ENCODE assay signal across 9 mouse cellular contexts in the genomic region with DNA sequence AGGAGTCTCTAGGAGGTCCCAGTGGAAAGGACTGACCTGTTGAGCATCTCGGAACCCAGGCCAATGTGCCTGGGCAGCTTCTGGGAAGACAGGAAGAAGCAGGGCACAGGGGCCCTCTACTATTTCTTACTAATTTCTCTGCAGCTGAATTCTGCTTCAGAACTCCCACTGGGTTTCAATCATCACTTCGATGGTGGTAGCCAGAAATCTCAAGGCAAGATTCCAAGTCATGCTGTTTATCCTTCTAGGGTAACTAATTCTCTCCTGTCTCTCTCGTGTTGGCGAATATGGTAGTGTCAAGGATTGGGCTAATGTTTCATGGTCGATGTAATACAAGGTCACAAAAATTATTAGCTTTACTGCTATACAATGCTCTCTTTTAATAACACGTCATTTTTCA. TPM values are rescaled to one million over a fixed set of nuclear protein-coding genes. Genes with fewer than 3 reads are reported as not detected.
A peak's percentile ranks its signal among the peaks of the same experiment; 100 is the strongest.
DNase-seq lines count a peak whose midpoint lies in the region; ATAC-seq and TF ChIP-seq lines count a peak whose summit lies in the region.
"Had no signal": no experiment of that assay in that cellular context is flagged by ENCODE, and none has a peak within 500 bp of the region (broad histone marks: within the 10 kb centered on the region; RNA-seq: fewer than 3 reads in every experiment).

No protein-coding gene starts in this region.

- H3K9me3 ChIP-seq in embryonic facial prominence, embryonic 12.5 days, result no peaks in the 10 kb centered on the region

- no peaks in the 10 kb centered on the region for H3K27me3 ChIP-seq in embryonic facial prominence, embryonic 12.5 days

- no peak overlapping the region for H3K9ac ChIP-seq in embryonic facial prominence, embryonic 12.5 days

- ATAC-seq in embryonic facial prominence, embryonic 12.5 days (ENCODE audit: insufficient number of reproducible peaks, insufficient read depth, low FRiP score, low TSS enrichment), result no peak

- peak; percentile 22 for DNase-seq in heart, postnatal 4 days
- DNase-seq in heart, adult 11 months, result no peak
- DNase-seq in 3T3-L1 (ENCODE audit: low read depth, low spot score), result peak; percentile 47
- peak; percentile 68 for DNase-seq in brain, embryonic 14.5 days (ENCODE audit: low read depth)
- DNase-seq in adrenal gland, adult 2 months, result no peak
- DNase-seq in adrenal gland, postnatal 4 days (ENCODE audit: low spot score in 2 of 2), result no peak
- DNase-seq: gastrocnemius, postnatal 10 days; kidney, postnatal 14 days had no signal

- no peak overlapping the region for H3K4me3 ChIP-seq in embryonic facial prominence, embryonic 12.5 days

- peaks cover 18% of the 10 kb centered on the region; the same call in 1 of the 2 replicates for H3K4me1 ChIP-seq in embryonic facial prominence, embryonic 12.5 days

- H3K27ac ChIP-seq in embryonic facial prominence, embryonic 12.5 days, result peak overlapping the region; percentile 24; the same call in 1 of the 2 replicates

- no peak for TF ChIP-seq CTCF in brain, embryonic 14.5 days (IDR thresholded peaks at IDR 0.05; ENCODE audit: borderline replicate concordance, extremely low read depth, insufficient read depth, insufficient read length)

- H3K36me3 ChIP-seq in embryonic facial prominence, embryonic 12.5 days, result no peaks in the 10 kb centered on the region

- H3K4me2 ChIP-seq in embryonic facial prominence, embryonic 12.5 days (replicated peaks), result no peak overlapping the region

- WGBS in embryonic facial prominence, embryonic 12.5 days, result 54% methylated on average over 6 of the region's 6 CpGs

- TF ChIP-seq POLR2A in brain, embryonic 14.5 days (IDR thresholded peaks at IDR 0.05; ENCODE audit: borderline replicate concordance, extremely low read depth, insufficient read depth, insufficient read length, poor library complexity, severe bottlenecking), result no peak

RNA-seq across cellular contexts. Expression of a gene that starts 34.2 kb away (rescaled TPM):
- 100 to 1,000 TPM; 104 to 106 TPM for total RNA-seq in heart, postnatal 4 days (2021)
- 317 and 456 TPM in 2 replicates for polyA plus RNA-seq in brain, embryonic 14.5 days (2012; rRNA removed)
- 678 and 730 TPM in 2 replicates for polyA plus RNA-seq in embryonic facial prominence, embryonic 12.5 days (2016; fragmentation: Nextera tagmentation; extraction: Ambion mirVana)
- 10 to 100 TPM; 80.1 to 85.0 TPM for total RNA-seq in adrenal gland, adult 2 months (2021)
- 6.1 and 7.0 TPM in 2 replicates for polyA plus RNA-seq in adrenal gland, adult 2 months (2012; rRNA removed)
- 100 to 1,000 TPM in 1 of 2 experiments, 10 to 100 TPM in 1; 99.9 to 148 TPM for total RNA-seq in adrenal gland, postnatal 4 days (2021)

Comparison
In these comparisons a context has a peak if more than half of its experiments do, and no peak if none do; other contexts are left out.
1. DNase-seq: peak in heart, postnatal 4 days (single experiment), 3T3-L1 (single experiment) and brain, embryonic 14.5 days (single experiment); none in heart, adult 11 months (single experiment), adrenal gland, adult 2 months (single experiment) and adrenal gland, postnatal 4 days (0 of 2).